Mouse (Mus musculus) cortical plate, adult 2 months (tissue): Measurements from ENCODE around the gene Wdr27. TPM values are rescaled to one million over a fixed set of nuclear protein-coding genes. Genes with fewer than 3 reads are reported as not detected.
"Not testable (repeated sequence)": the region's sequence is repeated elsewhere in the genome, so short reads cannot be mapped to it uniquely, and the experiment has no call there.

ENCODE experiments used
- H3K27ac ChIP-seq: fragments of 200-500 bp; 2 replicates; pipeline ENCODE4 v1.5.1; 2012; ENCODE audit warnings: low read length, control low read depth, inconsistent platforms; ENCODE audit not compliant: insufficient read depth
- H3K4me1 ChIP-seq: fragments of 200-500 bp; 2 replicates; pipeline ENCODE4 v1.6.1; 2011; ENCODE audit warnings: low read length; ENCODE audit not compliant: control insufficient read depth, insufficient read depth
- H3K4me3 ChIP-seq: fragments of 200-500 bp; 2 replicates; pipeline ENCODE4 v1.5.1; 2011; ENCODE audit warnings: mild to moderate bottlenecking, low read length, control low read depth; ENCODE audit not compliant: insufficient read depth
- CTCF ChIP-seq: fragments of 200-500 bp; IDR thresholded peaks from 2 replicates; pipeline ENCODE4 v1.5.1; 2011; ENCODE audit warnings: mild to moderate bottlenecking, control low read depth, low read length; ENCODE audit not compliant: insufficient read depth; ENCODE audit errors: extremely low read depth
- POLR2A ChIP-seq: fragments of 200-500 bp; IDR thresholded peaks from 2 replicates; pipeline ENCODE4 v1.6.1; 2011; ENCODE audit warnings: mild to moderate bottlenecking, low read length, control low read depth; ENCODE audit not compliant: insufficient read depth; ENCODE audit errors: extremely low read depth
- polyA plus RNA-seq: library from polyadenylated mRNA; depleted of rRNA; stranded (reverse); fragments of >200 nt; gene quantifications from 2 replicates; pipeline ENCODE4 v1.2.3, GENCODE M21; 2012

Wdr27 gene
- polyA plus RNA-seq, 1 experiment, result 6.0 TPM

DNA sequence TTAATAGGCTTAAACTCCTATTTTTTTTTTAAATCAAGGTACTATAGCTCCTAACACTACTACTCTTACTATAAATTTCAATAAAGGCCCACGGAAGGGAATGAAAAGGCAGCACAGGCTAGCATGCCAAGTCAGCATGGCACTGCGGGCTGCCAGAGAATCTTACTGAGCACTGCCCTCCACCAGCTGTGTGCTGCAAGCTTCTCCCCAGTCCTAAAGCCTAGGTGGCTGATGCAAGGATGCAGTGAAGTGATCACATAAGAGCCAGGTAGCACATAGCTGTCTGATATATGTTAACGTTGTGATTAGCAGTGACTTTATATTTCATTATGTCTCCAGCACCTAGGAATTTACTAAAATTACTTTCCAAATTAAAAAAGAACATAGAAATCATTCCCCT, 17.0 kb upstream of the Wdr27 start:
- no peak for TF ChIP-seq CTCF
- no peak for TF ChIP-seq POLR2A
- Histone ChIP-seq H3K4me1 (peaks cover 1% of the 10 kb centered on the region; the same call in 1 of the 2 replicates), H3K4me3 (peak overlapping the region; percentile 79; the same call in 1 of the 2 replicates), H3K27ac (no peak overlapping the region)

DNA sequence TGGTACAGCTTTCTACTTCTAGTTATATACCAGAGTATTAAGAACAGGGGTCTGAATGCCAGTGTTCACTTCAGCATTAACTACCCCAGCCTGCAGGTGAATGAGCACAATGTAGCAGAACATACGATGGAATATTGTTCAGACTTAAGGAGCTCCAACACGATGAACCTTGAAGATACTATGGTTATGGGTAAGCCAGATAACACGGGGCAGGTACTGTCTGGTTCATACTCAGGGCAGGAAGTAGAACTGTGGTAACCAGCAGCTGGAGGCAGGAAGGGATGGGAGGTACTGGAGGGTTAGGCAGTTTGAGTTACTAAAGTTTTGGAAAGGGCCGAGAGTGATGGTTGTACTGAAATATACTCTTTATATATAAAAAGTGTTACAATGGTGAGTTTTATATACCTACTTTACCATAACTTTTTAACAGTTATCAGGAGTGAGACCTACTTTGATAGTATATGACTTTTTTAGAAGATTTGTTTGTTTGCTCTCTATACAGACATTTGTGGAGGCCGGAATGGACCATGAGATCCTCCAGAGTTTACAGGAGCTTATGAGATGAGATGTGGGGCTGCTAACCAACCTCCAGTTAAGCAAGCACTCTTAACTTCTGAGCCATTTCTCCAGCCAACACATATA, 15.8 kb upstream of the Wdr27 start:
- H3K4me1 ChIP-seq, result peaks cover 1% of the 10 kb centered on the region; the same call in 1 of the 2 replicates
- no peak for TF ChIP-seq POLR2A
- no peak for TF ChIP-seq CTCF
- no peak overlapping the region for H3K4me3 ChIP-seq
- H3K27ac ChIP-seq, result no peak overlapping the region

DNA sequence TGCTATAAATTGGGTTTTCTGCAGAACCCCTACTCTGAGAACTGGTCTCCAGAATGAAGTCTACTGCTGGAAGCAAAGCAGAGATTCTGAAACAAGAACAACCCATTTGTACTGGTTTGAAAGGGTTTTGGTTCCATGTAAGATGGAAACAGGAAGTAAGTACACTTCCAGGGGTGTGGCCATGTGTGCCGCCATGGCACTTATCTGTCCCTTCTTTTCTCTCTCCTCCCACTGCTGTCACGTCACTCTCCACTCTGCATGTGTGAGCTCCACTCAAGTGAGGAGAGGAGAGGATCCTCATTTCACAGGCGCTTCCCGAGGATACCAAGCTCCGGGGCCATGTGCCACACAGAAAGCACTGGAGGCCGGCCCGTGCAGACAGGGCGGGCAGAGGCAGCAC, 10.5 kb upstream of the Wdr27 start:
- H3K27ac ChIP-seq, result no peak overlapping the region
- H3K4me1 ChIP-seq, result peaks cover 2% of the 10 kb centered on the region; the same call in 1 of the 2 replicates
- TF ChIP-seq CTCF (no peak), POLR2A (no peak)
- no peak overlapping the region for H3K4me3 ChIP-seq

DNA sequence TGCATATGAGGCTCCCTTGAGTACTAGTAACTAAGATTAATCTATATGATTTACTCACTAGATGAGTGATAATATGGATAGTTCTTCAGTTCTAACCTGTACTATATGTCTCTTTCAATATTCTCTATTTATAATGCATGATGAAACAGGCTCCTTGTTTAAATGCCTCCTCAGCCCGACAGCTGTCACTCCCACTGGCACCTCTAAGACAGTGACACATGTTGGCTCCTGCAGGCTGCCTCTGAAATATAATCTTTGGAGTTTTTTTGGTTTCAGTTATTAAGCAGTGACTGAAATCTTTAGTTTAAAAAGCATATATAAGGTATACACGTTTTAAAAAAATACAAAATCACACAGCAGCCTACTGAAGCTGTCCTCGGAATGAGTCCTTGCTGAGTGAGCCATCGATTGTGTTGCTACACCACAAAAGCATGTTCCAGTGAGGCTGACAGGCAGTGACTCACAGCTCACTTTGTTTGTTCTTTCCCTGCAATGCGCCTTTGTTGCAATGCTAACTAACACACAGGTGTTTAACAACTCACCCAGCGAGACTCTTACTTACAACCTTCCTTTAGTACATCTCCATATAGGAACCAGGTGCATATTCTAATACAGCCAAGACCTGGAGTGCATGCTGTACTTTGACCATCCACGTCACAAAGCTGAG, 6.3 kb upstream of the Wdr27 start:
- H3K4me1 ChIP-seq, result peaks cover 4% of the 10 kb centered on the region; the same call in 1 of the 2 replicates
- no peak for TF ChIP-seq CTCF
- no peak for TF ChIP-seq POLR2A
- no peak overlapping the region for H3K27ac ChIP-seq
- no peak overlapping the region for H3K4me3 ChIP-seq

DNA sequence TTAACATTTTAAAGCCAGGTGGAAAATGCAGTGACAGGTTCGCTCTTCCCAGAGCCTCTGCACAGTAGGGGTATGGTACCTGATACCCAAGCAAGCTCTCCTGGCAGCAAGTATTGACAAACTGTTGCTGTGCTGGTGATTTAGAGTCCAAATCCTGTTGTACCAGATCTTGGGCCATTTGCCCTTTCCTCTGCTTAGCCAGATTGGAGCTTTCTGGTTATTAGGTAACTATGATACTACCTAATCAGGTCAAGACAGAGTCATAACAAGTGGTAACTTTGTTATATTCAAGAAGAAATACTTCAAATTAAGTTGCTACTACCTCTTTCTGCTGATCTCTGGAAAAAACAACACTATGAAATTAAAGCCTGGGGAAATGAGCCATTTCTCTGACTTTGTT, 1.6 kb upstream of the Wdr27 start:
- no peak overlapping the region for H3K27ac ChIP-seq
- no peak for TF ChIP-seq CTCF
- no peak for TF ChIP-seq POLR2A
- H3K4me3 ChIP-seq, result no peak overlapping the region; the same call in 1 of the 2 replicates
- peaks cover 6% of the 10 kb centered on the region for H3K4me1 ChIP-seq

DNA sequence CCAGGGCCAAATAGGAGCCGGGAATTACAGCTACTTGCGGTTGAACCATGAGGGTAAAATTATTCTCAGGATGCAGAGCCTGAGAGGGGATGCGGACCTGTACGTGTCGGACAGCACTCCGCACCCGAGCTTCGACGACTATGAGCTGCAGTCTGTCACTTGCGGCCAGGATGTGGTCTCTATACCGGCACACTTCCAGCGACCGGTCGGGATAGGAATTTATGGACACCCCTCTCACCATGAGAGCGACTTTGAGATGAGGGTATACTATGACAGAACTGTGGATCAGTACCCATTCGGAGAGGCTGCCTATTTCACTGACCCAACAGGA, 736 bp upstream of the Wdr27 start:
- Histone ChIP-seq H3K4me3 (peak overlapping the region; percentile 82), H3K27ac (no peak overlapping the region), H3K4me1 (peaks cover 5% of the 10 kb centered on the region)
- no peak for TF ChIP-seq POLR2A
- TF ChIP-seq CTCF, result no peak

DNA sequence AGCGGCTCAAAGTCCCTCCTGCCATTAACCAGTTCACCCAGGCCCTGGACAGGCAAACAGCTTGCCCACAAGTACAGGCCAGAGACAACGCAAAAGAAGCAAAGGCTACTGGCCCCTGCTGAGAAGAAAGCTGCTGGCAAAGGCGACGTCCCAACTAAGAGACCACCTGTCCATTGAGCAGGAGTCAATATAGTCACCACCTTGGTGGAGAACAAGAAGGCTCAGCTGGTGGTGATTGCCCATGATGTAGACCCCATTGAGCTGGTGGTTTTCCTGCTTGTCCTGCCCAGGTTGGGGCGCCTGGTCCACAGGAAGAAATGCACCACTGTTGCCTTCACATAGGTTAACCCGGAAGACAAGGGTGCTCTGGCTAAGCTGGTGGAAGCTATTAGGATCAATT, 777 bp downstream of the Wdr27 start:
- H3K4me3 ChIP-seq, result peak overlapping the region; percentile 82; the same call in 1 of the 2 replicates
- H3K27ac ChIP-seq, H3K4me1 ChIP-seq: not testable (repeated sequence)

DNA sequence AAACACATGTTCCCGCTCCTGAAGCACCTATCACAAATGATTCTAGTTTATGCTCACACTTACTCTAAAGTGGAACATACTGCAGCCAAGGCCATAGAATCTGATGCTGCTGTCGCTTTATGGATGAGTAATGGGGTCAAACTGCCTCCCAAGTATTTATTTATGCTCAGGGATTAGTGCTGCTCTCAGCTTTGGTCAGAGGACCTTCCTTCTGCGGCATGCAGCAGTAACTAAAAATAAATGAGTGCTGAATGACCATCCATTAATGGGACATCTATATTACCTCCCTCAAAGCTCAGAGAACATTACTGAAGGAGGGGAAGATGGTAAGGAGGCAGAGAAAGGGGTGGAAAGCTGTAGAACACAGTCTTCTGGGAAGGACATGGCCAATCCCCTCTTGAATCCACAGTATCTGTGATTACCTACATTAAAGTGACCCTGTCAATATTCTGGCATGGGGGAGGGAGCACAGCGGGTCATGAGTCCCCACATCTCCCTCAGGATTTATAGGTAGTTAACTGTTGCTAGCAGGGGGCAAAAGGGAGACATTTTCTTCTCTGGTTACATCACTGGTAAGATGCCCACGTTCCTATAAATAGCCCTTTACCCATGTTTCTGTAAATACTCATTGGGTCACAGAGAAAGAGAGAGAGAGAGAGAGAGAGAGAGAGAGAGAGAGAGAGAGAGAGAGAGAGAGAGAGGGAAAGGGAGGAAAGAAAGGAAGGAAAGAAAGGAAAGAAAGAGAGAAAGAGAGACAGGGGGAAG, 6.9 kb downstream of the Wdr27 start:
- H3K4me1 ChIP-seq, result no peaks in the 10 kb centered on the region
- H3K4me3 ChIP-seq, result no peak overlapping the region
- TF ChIP-seq POLR2A (no peak), CTCF (no peak)
- no peak overlapping the region for H3K27ac ChIP-seq

DNA sequence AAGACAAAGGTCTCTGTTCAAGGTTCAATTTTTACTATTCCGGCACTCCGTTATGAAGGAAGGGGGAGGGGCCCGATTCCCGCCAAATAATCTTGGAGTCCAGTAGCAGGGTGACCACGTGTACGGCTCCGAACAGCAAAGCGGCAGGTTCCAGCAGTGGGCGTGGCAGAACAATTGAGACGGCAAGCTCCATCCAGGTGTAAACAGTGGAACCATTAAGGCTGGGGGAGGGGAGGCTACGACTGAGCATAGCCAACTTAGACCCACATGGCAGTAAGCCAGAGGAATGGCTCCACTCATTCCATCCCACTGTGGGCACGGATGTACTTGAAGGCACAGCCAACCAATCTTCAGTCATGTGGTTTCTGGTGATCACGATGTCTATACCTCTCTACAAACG, 7.7 kb downstream of the Wdr27 start:
- not testable (repeated sequence) for H3K27ac ChIP-seq, H3K4me3 ChIP-seq, H3K4me1 ChIP-seq

DNA sequence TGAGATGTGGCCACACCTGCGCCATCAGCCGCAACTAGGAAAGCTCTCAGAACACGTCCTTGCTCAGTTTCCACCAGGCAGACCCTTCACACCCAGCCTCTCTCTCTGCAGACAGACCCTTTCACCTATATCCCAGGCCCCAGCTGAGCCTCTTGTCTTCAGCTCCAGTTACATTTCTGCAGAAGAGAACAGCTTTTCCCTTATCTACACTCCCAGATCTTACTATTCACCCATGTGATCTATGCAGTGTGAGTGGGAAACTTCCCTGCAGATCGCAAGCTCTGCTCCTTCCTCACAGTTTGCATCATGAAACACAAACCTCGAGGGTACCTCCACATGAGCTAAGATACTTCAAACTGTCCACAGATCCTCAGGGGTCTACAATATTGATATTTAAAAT, 11.5 kb downstream of the Wdr27 start:
- no peaks in the 10 kb centered on the region for H3K4me1 ChIP-seq
- TF ChIP-seq CTCF, result no peak
- no peak for TF ChIP-seq POLR2A
- no peak overlapping the region for H3K4me3 ChIP-seq
- no peak overlapping the region for H3K27ac ChIP-seq
